Mouse (Mus musculus) neutrophil, adult 5-6 weeks (primary cell): ENCODE measurements around the gene Amacr. TPM values are rescaled to one million over a fixed set of nuclear protein-coding genes. Genes with fewer than 3 reads are reported as not detected.

Experiments
- ATAC-seq: fragments of 151-379, 151-347 bp; 2 replicates; pipeline ENCODE4 v1.8.0; 2017; ENCODE audit warnings: mild to moderate bottlenecking, moderate TSS enrichment; ENCODE audit not compliant: insufficient number of reproducible peaks, poor library complexity, low FRiP score, severe bottlenecking; ENCODE audit errors: extremely low read depth
- total RNA-seq: library from RNA; stranded (forward); fragments of 200-1000 nt; gene quantifications from 2 replicates; pipeline ENCODE4 v1.2.3, GENCODE M21; 2017

Gene Amacr
- total RNA-seq, result 3.4 and 5.2 TPM in 2 replicates

- ATAC-seq, result peak; percentile 88
Observed at GRCm38 (mm10) chr15:10981377-10982063, at the start of gene Amacr. Amacr (plus strand) TSS chr15:10981756.

- no peak for ATAC-seq
Observed at GRCm38 (mm10) chr15:10933930-10934329, 47.6 kb upstream of the Amacr start.

GRCm38 (mm10) chr15:10940148-10941108 lies 41.1 kb upstream of the Amacr start:
- ATAC-seq, result no peak

- ATAC-seq, result no peak
Observed at GRCm38 (mm10) chr15:10941901-10942300, 39.7 kb upstream of the Amacr start.

- ATAC-seq, result no peak
Observed at GRCm38 (mm10) chr15:10947852-10948251, 33.7 kb upstream of the Amacr start.

GRCm38 (mm10) chr15:10951951-10952759 lies 29.4 kb upstream of the Amacr start, which contains the start of gene C1qtnf3:
C1qtnf3 (plus strand) TSS chr15:10952332.
- no peak for ATAC-seq

- no peak for ATAC-seq
Observed at GRCm38 (mm10) chr15:10952760-10953305, 28.7 kb upstream of the Amacr start.

GRCm38 (mm10) chr15:10953465-10953864 lies 28.1 kb upstream of the Amacr start:
- no peak for ATAC-seq

GRCm38 (mm10) chr15:10954381-10955016 lies 27.1 kb upstream of the Amacr start:
- no peak for ATAC-seq

GRCm38 (mm10) chr15:10955156-10955555 lies 26.4 kb upstream of the Amacr start:
- no peak for ATAC-seq

GRCm38 (mm10) chr15:10956706-10957105 lies 24.9 kb upstream of the Amacr start:
- ATAC-seq, result no peak

GRCm38 (mm10) chr15:10959277-10960026 lies 22.1 kb upstream of the Amacr start:
- ATAC-seq, result no peak

GRCm38 (mm10) chr15:10960267-10960666 lies 21.3 kb upstream of the Amacr start:
- ATAC-seq, result no peak

GRCm38 (mm10) chr15:10962601-10963000 lies 19.0 kb upstream of the Amacr start:
- ATAC-seq, result no peak

GRCm38 (mm10) chr15:10969439-10969838 lies 12.1 kb upstream of the Amacr start:
- ATAC-seq, result no peak

- ATAC-seq, result no peak
Observed at GRCm38 (mm10) chr15:10970777-10971176, 10.8 kb upstream of the Amacr start.

GRCm38 (mm10) chr15:10977151-10977550 lies 4.4 kb upstream of the Amacr start:
- no peak for ATAC-seq

GRCm38 (mm10) chr15:10980712-10981111 lies 844 bp upstream of the Amacr start:
- ATAC-seq, result no peak
